Mouse (Mus musculus): ENCODE results near the gene Fbxo34. TPM values are rescaled to one million over a fixed set of nuclear protein-coding genes. Genes with fewer than 3 reads are reported as not detected.

Gene Fbxo34
- total RNA-seq, 2 experiments from 2014 or later, result 86.6 to 110 TPM

- DNase-seq (ENCODE audit: extremely low spot score in 1 of 2, low spot score in 2 of 2), result no peak
- intact Hi-C loops (cut with DNase I), result no loop called here
- no peak overlapping the region for H3K4me3 ChIP-seq
- TF ChIP-seq CTCF (IDR thresholded peaks at IDR 0.05), result no peak
- H3K27ac ChIP-seq, result no peak overlapping the region
Observed at GRCm38 (mm10) chr14:47498632-47499031, 48.4 kb downstream of the Fbxo34 start.

- Histone ChIP-seq H3K27ac (peak overlapping the region; percentile 64), H3K4me3 (no peak overlapping the region)
- no peak for DNase-seq (ENCODE audit: extremely low spot score in 1 of 2, low spot score in 2 of 2)
- intact Hi-C loops (cut with DNase I), result no loop called here
- TF ChIP-seq CTCF (IDR thresholded peaks at IDR 0.05), result no peak
Observed at GRCm38 (mm10) chr14:47504036-47504435, 53.8 kb downstream of the Fbxo34 start.

- no peak overlapping the region for H3K4me3 ChIP-seq
- intact Hi-C loops (cut with DNase I), result loop anchor here (2.0 kb wide), 1 partner anchor 20 kb away; no protein-coding TSS in a partner anchor
- TF ChIP-seq CTCF (IDR thresholded peaks at IDR 0.05), result no peak
- no peak for DNase-seq (ENCODE audit: extremely low spot score in 1 of 2, low spot score in 2 of 2)
- peak overlapping the region; percentile 79 for H3K27ac ChIP-seq
Observed at GRCm38 (mm10) chr14:47506676-47507075, 56.5 kb downstream of the Fbxo34 start.

GRCm38 (mm10) chr14:47508035-47508434 is 57.8 kb downstream of the Fbxo34 start:
- intact Hi-C loops (cut with DNase I), result no loop called here
- TF ChIP-seq CTCF (IDR thresholded peaks at IDR 0.05), result no peak
- H3K27ac ChIP-seq, result peak overlapping the region; percentile 74
- DNase-seq (ENCODE audit: extremely low spot score in 1 of 2, low spot score in 2 of 2), result no peak
- H3K4me3 ChIP-seq, result no peak overlapping the region

- H3K27ac ChIP-seq, result peak overlapping the region; percentile 37
- no peak for TF ChIP-seq CTCF (IDR thresholded peaks at IDR 0.05)
- intact Hi-C loops (cut with DNase I), result no loop called here
Observed at GRCm38 (mm10) chr14:47510244-47510643, 60.0 kb downstream of the Fbxo34 start.

GRCm38 (mm10) chr14:47513606-47514005 is 63.4 kb downstream of the Fbxo34 start:
- peak overlapping the region; percentile 78 for H3K27ac ChIP-seq
- no peak overlapping the region for H3K4me3 ChIP-seq
- intact Hi-C loops (cut with DNase I), result loop anchor here (2.0 kb wide), 1 partner anchor 39 kb away; no protein-coding TSS in a partner anchor
- DNase-seq (ENCODE audit: extremely low spot score in 1 of 2, low spot score in 2 of 2), result no peak
- no peak for TF ChIP-seq CTCF (IDR thresholded peaks at IDR 0.05)

More at GRCm38 (mm10) chr14:47510244-47510643, 60.0 kb downstream of the Fbxo34 start:
- no peak for DNase-seq (ENCODE audit: extremely low spot score in 1 of 2, low spot score in 2 of 2)
- no peak overlapping the region for H3K4me3 ChIP-seq

GRCm38 (mm10) chr14:47514816-47515453 is 64.7 kb downstream of the Fbxo34 start:
- no peak overlapping the region for H3K4me3 ChIP-seq
- no peak for TF ChIP-seq CTCF (IDR thresholded peaks at IDR 0.05)
- peak overlapping the region; percentile 78 for H3K27ac ChIP-seq
- intact Hi-C loops (cut with DNase I), result no loop called here
- DNase-seq (ENCODE audit: extremely low spot score in 1 of 2, low spot score in 2 of 2), result no peak

GRCm38 (mm10) chr14:47515636-47516035 is 65.4 kb downstream of the Fbxo34 start:
- DNase-seq (ENCODE audit: extremely low spot score in 1 of 2, low spot score in 2 of 2), result no peak
- intact Hi-C loops (cut with DNase I), result no loop called here
- H3K4me3 ChIP-seq, result no peak overlapping the region
- peak overlapping the region; percentile 78; the same call in 1 of the 2 replicates for H3K27ac ChIP-seq
- TF ChIP-seq CTCF (IDR thresholded peaks at IDR 0.05), result peak; percentile 36

- peak overlapping the region; percentile 53; the same call in 1 of the 2 replicates for H3K27ac ChIP-seq
- DNase-seq (ENCODE audit: extremely low spot score in 1 of 2, low spot score in 2 of 2), result no peak
- intact Hi-C loops (cut with DNase I), result no loop called here
- H3K4me3 ChIP-seq, result no peak overlapping the region
- TF ChIP-seq CTCF (IDR thresholded peaks at IDR 0.05), result no peak
Observed at GRCm38 (mm10) chr14:47516755-47517154, 66.5 kb downstream of the Fbxo34 start.

- TF ChIP-seq CTCF (IDR thresholded peaks at IDR 0.05), result no peak
- Histone ChIP-seq H3K4me3 (no peak overlapping the region), H3K27ac (no peak overlapping the region)
- no peak for DNase-seq (ENCODE audit: extremely low spot score in 1 of 2, low spot score in 2 of 2)
- intact Hi-C loops (cut with DNase I), result no loop called here
Observed at GRCm38 (mm10) chr14:47518619-47519018, 68.4 kb downstream of the Fbxo34 start.

GRCm38 (mm10) chr14:47520751-47521449 is 70.7 kb downstream of the Fbxo34 start:
- Histone ChIP-seq H3K27ac (no peak overlapping the region), H3K4me3 (no peak overlapping the region)
- no peak for TF ChIP-seq CTCF (IDR thresholded peaks at IDR 0.05)
- DNase-seq (ENCODE audit: extremely low spot score in 1 of 2, low spot score in 2 of 2), result no peak
- intact Hi-C loops (cut with DNase I), result no loop called here

- intact Hi-C loops (cut with DNase I), result no loop called here
- no peak overlapping the region for H3K27ac ChIP-seq
Observed at GRCm38 (mm10) chr14:47521609-47522008, 71.4 kb downstream of the Fbxo34 start.

More at GRCm38 (mm10) chr14:47521609-47522008, 71.4 kb downstream of the Fbxo34 start:
- no peak for TF ChIP-seq CTCF (IDR thresholded peaks at IDR 0.05)
- no peak for DNase-seq (ENCODE audit: extremely low spot score in 1 of 2, low spot score in 2 of 2)
- H3K4me3 ChIP-seq, result no peak overlapping the region

Measured in left cerebral cortex, adult 2 months (tissue).